8 mouse cellular contexts compared by ENCODE assay signal in genomic region chr16:49332107-49332722, GRCm38 (mm10).
DNase-seq lines count a peak whose midpoint lies in the region; ATAC-seq lines count a peak whose summit lies in the region.

No protein-coding gene starts in this region.

- H3K4me3 ChIP-seq in megakaryocyte, embryonic 14.5 days (replicated peaks): peak overlapping the region; percentile 21

- peaks cover 46% of the 10 kb centered on the region for H3K4me1 ChIP-seq in megakaryocyte, embryonic 14.5 days

- no peaks in the 10 kb centered on the region for H3K27me3 ChIP-seq in megakaryocyte, embryonic 14.5 days (replicated peaks)

- peaks cover 14% of the 10 kb centered on the region for H3K36me3 ChIP-seq in megakaryocyte, embryonic 14.5 days (replicated peaks; ENCODE audit: low read length)

- H3K9me3 ChIP-seq in megakaryocyte, embryonic 14.5 days: no peaks in the 10 kb centered on the region

- peak; percentile 12 for DNase-seq in embryo, embryonic 11 days
- no peak for DNase-seq in embryo, embryonic 9.5 days (ENCODE audit: extremely low spot score)
- DNase-seq in kidney, adult 9 months: peak; percentile 6
- DNase-seq in lung, postnatal 4 days: peak; percentile 15 to 68
- DNase-seq in c-Kit-positive CD71-positive TER-119-positive erythroid progenitor cells, embryonic 14.5 days (ENCODE audit: low spot score): no peak

- ATAC-seq in megakaryocyte, adult 5-6 weeks (ENCODE audit: poor library complexity, severe bottlenecking): no peak
- ATAC-seq in activated CD4-positive, CD25-positive, alpha-beta regulatory T cell, adult 4 months: no peak

Comparison
In these comparisons a context has a peak if more than half of its experiments do, and no peak if none do; other contexts are left out.
1. DNase-seq: peak in embryo, embryonic 11 days (single experiment), kidney, adult 9 months (single experiment) and lung, postnatal 4 days (2 of 2); none in embryo, embryonic 9.5 days (single experiment) and c-Kit-positive CD71-positive TER-119-positive erythroid progenitor cells, embryonic 14.5 days (single experiment).